Mouse (Mus musculus) myocyte (in vitro differentiated cells): Measurements from ENCODE around the gene Tpo.

Experiments
- MAX ChIP-seq: IDR thresholded peaks from one replicate; pipeline ENCODE4 v1.6.1; 2011; ENCODE audit warnings: low read depth, mild to moderate bottlenecking, control low read depth
- MYOD1 ChIP-seq, 3 experiments: IDR thresholded peaks; one replicate each; pipeline ENCODE4 v1.6.1; 2011; ENCODE audit warnings: control low read depth in 2 of 3, low read depth in 2 of 3, mild to moderate bottlenecking in 2 of 3, moderate library complexity in 1 of 3; ENCODE audit not compliant: insufficient read length in 2 of 3, control insufficient read depth in 1 of 3
- POLR2A ChIP-seq: IDR thresholded peaks from one replicate; pipeline ENCODE4 v1.6.1; 2011; ENCODE audit warnings: low read depth, mild to moderate bottlenecking, control low read depth, moderate library complexity; ENCODE audit not compliant: insufficient read length
- REST ChIP-seq: IDR thresholded peaks from one replicate; pipeline ENCODE4 v1.6.1; 2011; ENCODE audit warnings: mild to moderate bottlenecking, control low read depth, moderate library complexity; ENCODE audit not compliant: insufficient read depth, insufficient read length
- SRF ChIP-seq: IDR thresholded peaks from one replicate; pipeline ENCODE4 v1.6.1; 2011; ENCODE audit warnings: low read depth; ENCODE audit not compliant: control insufficient read depth, insufficient read length

DNA sequence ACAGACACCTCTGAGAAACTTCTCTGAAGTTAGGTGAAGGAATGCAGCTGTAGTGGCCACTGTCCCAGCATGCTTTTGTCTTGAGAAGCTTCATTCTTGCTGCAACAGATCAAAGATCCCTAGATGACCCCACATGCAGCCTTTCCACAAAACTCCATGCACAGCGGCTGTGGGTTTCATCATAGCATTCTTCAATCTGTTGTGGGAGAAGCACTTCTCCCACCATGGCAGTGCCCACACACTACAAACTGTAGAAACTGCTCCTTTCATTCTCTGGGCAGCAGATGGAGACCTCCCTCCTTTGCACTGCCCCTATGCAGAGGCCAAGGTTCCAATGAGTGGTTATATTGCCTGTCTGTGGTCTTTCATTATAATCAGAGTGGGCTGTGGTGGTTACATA, 103.3 kb downstream of the Tpo start:
- TF ChIP-seq POLR2A (no peak), MYOD1 (IDR thresholded peaks at IDR 0.05; ENCODE audit: control insufficient read depth in 1 of 3, insufficient read length in 2 of 3, low read depth in 2 of 3) (no peak), REST (no peak), MAX (no peak), SRF (no peak)
